Mouse (Mus musculus): ENCODE data around the gene Kazald1. TPM values are rescaled to one million over a fixed set of nuclear protein-coding genes. Genes with fewer than 3 reads are reported as not detected.

Gene Kazald1
- total and polyA plus RNA-seq, 3 experiments = 0.39 to 1.5 TPM; not detected in 1

- Histone ChIP-seq H3K4me1 (ENCODE audit: control insufficient read depth in 1 of 2, insufficient read depth in 2 of 2, low read length in 2 of 2) (peaks cover 2 to 12% of the 10 kb centered on the region in 2 experiments; a peak in 3 of 4 replicates), H3K79me2 (ENCODE audit: control insufficient read depth, insufficient read depth, low read length, poor library complexity) (no peaks in the 10 kb centered on the region), H3K27ac (ENCODE audit: control insufficient read depth, low read depth, low read length) (no peak overlapping the region), H3K27me3 (ENCODE audit: control insufficient read depth in 1 of 2, insufficient read depth in 2 of 2, low read length in 2 of 2) (no peaks in the 10 kb centered on the region), H3K4me3 (ENCODE audit: control insufficient read depth in 1 of 2, insufficient read depth in 1 of 2, low read depth in 2 of 2, low read length in 2 of 2) (no peak overlapping the region), H3K36me3 (ENCODE audit: control insufficient read depth in 1 of 2, insufficient read depth in 2 of 2, low read length in 2 of 2) (peaks cover 0 to 5% of the 10 kb centered on the region in 2 experiments; a peak in 2 of 4 replicates), H3K9ac (ENCODE audit: control insufficient read depth, low read depth, low read length, poor library complexity, severe bottlenecking) (no peak overlapping the region), H3K9me3 (replicated peaks; ENCODE audit: insufficient read depth, low read length) (no peaks in the 10 kb centered on the region)
- TF ChIP-seq EP300 (IDR thresholded peaks at IDR 0.05; ENCODE audit: low read depth in 1 of 2, low read length in 2 of 2) (no peak), MYB (IDR thresholded peaks at IDR 0.05; ENCODE audit: low read depth, low read length) (no peak), E2F4 (IDR thresholded peaks at IDR 0.05; ENCODE audit: borderline replicate concordance, low read depth, low read length) (no peak), MAFK (IDR thresholded peaks at IDR 0.05; ENCODE audit: borderline replicate concordance, low read depth, low read length) (no peak), TCF12 (IDR thresholded peaks at IDR 0.05; ENCODE audit: low read depth, low read length) (no peak), TBP (IDR thresholded peaks at IDR 0.05; ENCODE audit: low read depth, low read length) (no peak), MXI1 (IDR thresholded peaks at IDR 0.05; ENCODE audit: low read depth, low read length) (no peak), HCFC1 (IDR thresholded peaks at IDR 0.05; ENCODE audit: low read depth, low read length) (no peak), POLR2AphosphoS5 (IDR thresholded peaks at IDR 0.05; ENCODE audit: borderline replicate concordance, low read depth, low read length) (no peak), MAX (IDR thresholded peaks at IDR 0.05; ENCODE audit: low read length) (no peak), MAZ (IDR thresholded peaks at IDR 0.05; ENCODE audit: low read depth, low read length) (no peak), MEF2A (IDR thresholded peaks at IDR 0.05; ENCODE audit: extremely low read depth, insufficient replicate concordance, low read depth, low read length, poor library complexity, severe bottlenecking) (no peak), CTCF (IDR thresholded peaks at IDR 0.05 in 2 of 3, conservative IDR thresholded peaks at IDR 0.05 in 1 of 3; ENCODE audit: control insufficient read depth in 1 of 3, insufficient read depth in 1 of 3, low read depth in 2 of 3, low read length in 3 of 3, poor library complexity in 1 of 3, severe bottlenecking in 1 of 3) (no peak), MYC (IDR thresholded peaks at IDR 0.05; ENCODE audit: low read depth, low read length) (no peak), ZNF384 (IDR thresholded peaks at IDR 0.05; ENCODE audit: low read depth, low read length) (no peak), TAL1 (IDR thresholded peaks at IDR 0.05; ENCODE audit: low read length) (no peak), POLR2A (IDR thresholded peaks at IDR 0.05; ENCODE audit: control insufficient read depth in 1 of 2, insufficient read depth in 1 of 2, low read depth in 1 of 2, low read length in 2 of 2, poor library complexity in 1 of 2) (no peak), BHLHE40 (IDR thresholded peaks at IDR 0.05; ENCODE audit: borderline replicate concordance, low read depth, low read length) (no peak)
- no peak for DNase-seq (ENCODE audit: low read depth, low spot score)
Observed at GRCm38 (mm10) chr19:45026958-45027670, 47.9 kb upstream of the Kazald1 start.

- no peak overlapping the region for H3K27ac ChIP-seq (ENCODE audit: control insufficient read depth, low read depth, low read length)
- peaks cover 0 to 10% of the 10 kb centered on the region in 2 experiments; a peak in 2 of 4 replicates for H3K36me3 ChIP-seq (ENCODE audit: control insufficient read depth in 1 of 2, insufficient read depth in 2 of 2, low read length in 2 of 2)
- TF ChIP-seq USF2 (IDR thresholded peaks at IDR 0.05; ENCODE audit: borderline replicate concordance in 1 of 2, insufficient read depth in 1 of 2, low read depth in 1 of 2, low read length in 2 of 2) = no peak
Observed at GRCm38 (mm10) chr19:45027848-45028247, 47.2 kb upstream of the Kazald1 start.

More at GRCm38 (mm10) chr19:45027848-45028247, 47.2 kb upstream of the Kazald1 start:
- Histone ChIP-seq H3K9me3 (replicated peaks; ENCODE audit: insufficient read depth, low read length) (no peaks in the 10 kb centered on the region), H3K9ac (ENCODE audit: control insufficient read depth, low read depth, low read length, poor library complexity, severe bottlenecking) (no peak overlapping the region), H3K4me1 (ENCODE audit: control insufficient read depth in 1 of 2, insufficient read depth in 2 of 2, low read length in 2 of 2) (peaks cover 8 to 19% of the 10 kb centered on the region in 2 experiments), H3K79me2 (ENCODE audit: control insufficient read depth, insufficient read depth, low read length, poor library complexity) (no peaks in the 10 kb centered on the region), H3K4me3 (ENCODE audit: control insufficient read depth in 1 of 2, insufficient read depth in 1 of 2, low read depth in 2 of 2, low read length in 2 of 2) (no peak overlapping the region), H3K27me3 (ENCODE audit: control insufficient read depth in 1 of 2, insufficient read depth in 2 of 2, low read length in 2 of 2) (no peaks in the 10 kb centered on the region)
- no peak for DNase-seq (ENCODE audit: low read depth, low spot score)
